Mouse (Mus musculus) skeletal muscle tissue, adult 2 months (tissue): ENCODE results near the gene Rp9.
"Not testable (repeated sequence)": the region's sequence is repeated elsewhere in the genome, so short reads cannot be mapped to it uniquely, and the experiment has no call there.

Experiments
- DNase-seq: peaks from one replicate; pipeline ENCODE4 v3.0.0-alpha.2; 2012; ENCODE audit warnings: low read depth, low spot score

Gene Rp9

GRCm38 (mm10) chr9:22420491-22420890, 49.1 kb downstream of the Rp9 start:
- no peak for DNase-seq

GRCm38 (mm10) chr9:22419877-22420276, 49.7 kb downstream of the Rp9 start:
- DNase-seq = no peak

GRCm38 (mm10) chr9:22417547-22417946, 52.0 kb downstream of the Rp9 start:
- DNase-seq = no peak

GRCm38 (mm10) chr9:22416187-22416586, 53.4 kb downstream of the Rp9 start:
- DNase-seq = no peak

- DNase-seq = peak; percentile 89
These were observed 58.3 kb downstream of the Rp9 start, which contains the start of gene 9530077C05Rik for GRCm38 (mm10) chr9:22411002-22411857. Gene 9530077C05Rik (plus strand): TSS chr9:22411513.

- DNase-seq = no peak
These were observed 60.0 kb downstream of the Rp9 start for GRCm38 (mm10) chr9:22409501-22409900.

GRCm38 (mm10) chr9:22408344-22408743, 61.2 kb downstream of the Rp9 start:
- not testable (repeated sequence) for DNase-seq

GRCm38 (mm10) chr9:22407633-22408032, 61.9 kb downstream of the Rp9 start:
- DNase-seq = not testable (repeated sequence)

- no peak for DNase-seq
These were observed 64.1 kb downstream of the Rp9 start for GRCm38 (mm10) chr9:22405414-22405813.

- not testable (repeated sequence) for DNase-seq
These were observed 66.0 kb downstream of the Rp9 start for GRCm38 (mm10) chr9:22403501-22403900.

- no peak for DNase-seq
These were observed 66.6 kb downstream of the Rp9 start for GRCm38 (mm10) chr9:22402976-22403375.

GRCm38 (mm10) chr9:22402001-22402400, 67.5 kb downstream of the Rp9 start:
- no peak for DNase-seq

- DNase-seq = no peak
These were observed 70.5 kb downstream of the Rp9 start for GRCm38 (mm10) chr9:22399021-22399420.

- no peak for DNase-seq
These were observed 74.8 kb downstream of the Rp9 start for GRCm38 (mm10) chr9:22394725-22395124.

GRCm38 (mm10) chr9:22390390-22390789, 79.2 kb downstream of the Rp9 start:
- no peak for DNase-seq

GRCm38 (mm10) chr9:22389736-22390245, 79.8 kb downstream of the Rp9 start:
- DNase-seq = no peak

- DNase-seq = peak; percentile 89
These were observed 80.5 kb downstream of the Rp9 start, which contains the start of gene Anln for GRCm38 (mm10) chr9:22389021-22389476. Gene Anln (minus strand): TSS chr9:22389188.

GRCm38 (mm10) chr9:22388401-22388980, 81.1 kb downstream of the Rp9 start:
- no peak for DNase-seq

- no peak for DNase-seq
These were observed 81.6 kb downstream of the Rp9 start for GRCm38 (mm10) chr9:22387901-22388300.

GRCm38 (mm10) chr9:22385890-22386289, 83.7 kb downstream of the Rp9 start:
- DNase-seq = no peak

- no peak for DNase-seq
These were observed 93.5 kb downstream of the Rp9 start for GRCm38 (mm10) chr9:22376086-22376485.

- DNase-seq = no peak
These were observed 96.8 kb downstream of the Rp9 start for GRCm38 (mm10) chr9:22372760-22373159.

- DNase-seq = no peak
These were observed 101.5 kb downstream of the Rp9 start for GRCm38 (mm10) chr9:22368030-22368429.
